Mouse (Mus musculus): ENCODE results near the gene Thada.

- TF ChIP-seq CTCF (IDR thresholded peaks at IDR 0.05; ENCODE audit: low read depth) (no peak), EP300 (IDR thresholded peaks at IDR 0.05; ENCODE audit: low read depth) (no peak)
Measured at GRCm38 (mm10) chr17:84351276-84351675, 114.7 kb downstream of the Thada start.
